Mouse (Mus musculus) B cell, adult 62 days (primary cell): ENCODE data around the gene Mei4. TPM values are rescaled to one million over a fixed set of nuclear protein-coding genes. Genes with fewer than 3 reads are reported as not detected.

Experiments used
- total RNA-seq: library from RNA; stranded (reverse); gene quantifications from 4 replicates; pipeline ENCODE4 v1.2.4, GENCODE M21; 2023

The Mei4 gene
- total RNA-seq, result 0.32 to 0.64 TPM (median 0.44 TPM) in 4 replicates

GRCm38 (mm10) chr9:81863181-81863887 is at the start of gene Mei4:
Gene Mei4, plus strand, starts transcription at chr9:81863670.

Other genes with a start within 250 kb of the Mei4 start
- gene Htr1b, start 229.8 kb upstream of the Mei4 start, total RNA-seq, result not detected in 4 replicates